Mouse (Mus musculus) layer of hippocampus, adult 8-10 months (tissue): ENCODE measurements around the gene Lsm2. TPM values are rescaled to one million over a fixed set of nuclear protein-coding genes. Genes with fewer than 3 reads are reported as not detected.
"Not testable (repeated sequence)": the region's sequence is repeated elsewhere in the genome, so short reads cannot be mapped to it uniquely, and the experiment has no call there.

Experiments
- DNase-seq, 2 experiments: peaks; one replicate each; pipeline ENCODE4 v3.0.0; 2022; ENCODE audit warnings: low spot score in 2 of 2
- total RNA-seq, 4 experiments: library from RNA; stranded (reverse); gene quantifications; 2 replicates each; pipeline ENCODE4 v1.2.4; 2022

Gene Lsm2
- 10 to 100 TPM; 13.1 to 19.1 (median 16.9) TPM for total RNA-seq

DNA sequence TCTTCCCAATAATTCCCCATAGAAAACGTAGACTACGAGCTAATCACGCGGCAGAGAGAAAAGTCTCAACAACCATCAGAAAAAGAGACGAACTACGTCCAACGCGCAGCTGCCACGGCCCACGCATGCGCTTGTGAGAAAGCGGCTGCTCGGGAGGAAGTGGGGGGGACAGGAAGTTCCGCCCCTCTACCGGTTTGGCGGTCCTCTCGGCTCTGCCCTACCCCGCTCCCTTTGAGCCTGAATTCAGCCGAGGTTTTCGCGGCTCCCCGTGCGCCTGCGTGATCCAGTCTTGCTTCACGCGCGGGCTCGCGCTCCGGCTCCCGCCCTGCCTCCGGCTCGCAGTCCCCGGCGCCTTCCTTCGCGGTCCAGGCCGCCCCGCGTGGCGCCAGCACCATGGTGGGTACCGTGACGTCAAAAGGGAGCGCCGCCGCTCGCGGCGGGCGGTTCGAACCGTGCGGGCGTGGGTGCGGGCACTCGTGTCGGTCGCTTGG, at the start of gene Lsm2:
Gene Lsm2, plus strand, starts transcription at position 173 of the 491 bp plus-strand sequence.
- peak; percentile 89 to 91 for DNase-seq

DNA sequence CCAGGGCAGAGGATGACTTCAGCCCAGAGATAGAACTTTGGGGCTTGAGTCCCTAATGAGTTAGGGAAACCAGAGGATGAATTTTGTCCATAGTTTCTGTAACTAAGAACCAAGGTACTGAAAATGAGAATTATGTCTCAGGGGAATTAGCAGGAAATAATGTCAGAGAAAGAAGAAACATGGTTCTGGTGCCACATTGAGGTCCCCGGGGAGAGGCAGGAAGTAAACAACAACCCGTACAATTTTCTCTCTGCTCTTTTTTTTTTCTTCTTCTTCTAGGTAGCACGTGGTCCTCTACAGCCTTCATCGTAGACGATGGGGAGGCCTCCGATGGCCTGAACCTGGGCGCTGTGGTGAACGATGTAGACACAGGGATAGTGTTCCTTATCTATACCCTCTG, 49.4 kb upstream of the Lsm2 start:
- DNase-seq, result no peak

DNA sequence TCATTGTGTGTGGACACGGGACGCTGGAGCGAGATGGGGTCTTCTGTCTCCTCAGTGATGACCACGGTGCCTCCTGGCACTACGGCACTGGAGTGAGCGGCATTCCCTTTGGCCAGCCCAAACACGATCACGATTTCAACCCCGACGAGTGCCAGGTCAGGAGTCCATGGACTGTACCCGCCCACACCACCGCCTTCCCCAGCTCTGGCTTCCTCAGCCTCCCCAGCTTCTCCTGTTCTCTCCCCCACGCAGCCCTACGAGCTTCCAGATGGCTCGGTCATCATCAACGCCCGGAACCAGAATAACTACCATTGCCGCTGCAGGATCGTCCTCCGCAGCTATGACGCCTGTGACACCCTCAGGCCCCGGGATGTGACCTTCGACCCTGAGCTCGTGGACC, 47.6 kb upstream of the Lsm2 start:
- no peak for DNase-seq

DNA sequence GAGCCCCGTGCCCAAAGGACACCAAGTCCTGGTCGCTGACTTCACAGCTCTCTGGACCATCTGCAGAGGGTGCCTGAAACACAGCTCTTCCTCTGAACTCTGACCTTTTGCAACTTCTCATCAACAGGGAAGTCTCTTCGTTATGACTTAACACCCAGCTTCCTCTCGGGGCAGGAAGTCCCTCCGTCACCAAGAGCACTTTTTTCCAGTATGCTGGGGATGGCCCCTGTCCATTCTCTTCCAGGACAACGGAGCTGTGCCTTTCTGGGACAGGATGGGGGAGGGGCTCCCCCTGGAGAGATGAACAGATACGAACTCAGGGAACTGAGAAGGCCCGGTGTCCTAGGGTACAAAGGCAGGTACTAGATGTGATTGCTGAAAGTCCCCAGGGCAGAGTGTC, 46.8 kb upstream of the Lsm2 start:
- DNase-seq, result no peak

DNA sequence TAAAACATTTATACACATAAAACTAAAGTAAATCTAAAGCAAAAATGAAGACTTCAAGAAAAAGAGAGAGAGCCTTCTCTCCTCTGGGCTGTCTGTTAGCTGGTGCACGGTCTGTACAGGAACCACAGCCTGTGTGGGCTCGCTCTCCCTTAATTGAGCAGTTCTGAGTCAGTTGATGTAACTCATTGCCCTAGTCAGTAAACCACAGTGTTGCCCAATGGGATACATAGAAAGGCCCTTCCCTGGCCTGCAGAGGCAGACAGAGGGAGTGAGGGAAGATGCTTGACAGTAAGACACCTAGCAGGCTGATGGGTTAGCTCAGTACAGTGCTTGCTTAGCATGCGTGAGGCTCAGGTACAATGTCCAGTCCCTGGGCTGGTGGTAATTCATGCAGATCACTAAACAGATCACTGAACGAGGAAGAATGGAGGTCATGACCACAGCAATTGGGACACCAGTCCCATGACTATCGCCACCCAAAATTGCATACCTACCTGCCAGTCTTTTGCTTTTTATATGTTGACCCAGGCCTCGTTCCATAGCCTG, 43.6 kb upstream of the Lsm2 start:
- no peak for DNase-seq

DNA sequence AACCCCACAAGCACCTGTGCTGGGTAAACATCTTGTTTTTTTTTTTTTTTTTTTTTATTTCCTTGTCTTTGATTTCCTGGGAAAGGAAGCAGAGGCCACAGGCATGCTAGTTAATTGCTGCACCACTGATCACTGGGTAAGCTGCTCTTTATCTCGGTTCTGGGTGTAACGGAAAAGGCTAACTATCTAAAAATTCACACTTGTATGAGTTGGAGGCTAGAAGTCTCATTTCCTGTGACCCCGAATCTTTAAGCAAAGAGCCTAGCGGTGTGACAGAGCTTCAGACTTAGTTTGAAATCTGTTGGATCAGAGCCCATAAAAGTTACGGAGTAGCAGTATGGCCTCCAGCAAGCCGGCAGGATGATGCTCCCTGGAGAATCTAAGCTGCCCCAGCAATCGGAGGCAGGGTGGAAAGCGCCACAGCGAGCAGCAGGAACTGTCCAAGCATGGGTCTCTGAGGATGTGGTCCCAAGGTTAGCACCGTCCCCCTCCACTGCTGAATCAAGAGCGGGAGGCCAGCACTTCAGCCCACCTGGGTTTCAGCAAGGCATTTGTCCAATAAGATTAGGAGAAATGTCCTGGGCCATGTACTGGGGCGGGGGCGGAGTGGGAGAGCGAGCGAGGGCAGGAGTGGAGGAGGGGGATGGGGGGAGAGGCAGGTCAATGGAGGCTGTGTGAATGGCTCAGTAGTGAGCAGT, 40.2 kb upstream of the Lsm2 start:
- DNase-seq, result no peak

DNA sequence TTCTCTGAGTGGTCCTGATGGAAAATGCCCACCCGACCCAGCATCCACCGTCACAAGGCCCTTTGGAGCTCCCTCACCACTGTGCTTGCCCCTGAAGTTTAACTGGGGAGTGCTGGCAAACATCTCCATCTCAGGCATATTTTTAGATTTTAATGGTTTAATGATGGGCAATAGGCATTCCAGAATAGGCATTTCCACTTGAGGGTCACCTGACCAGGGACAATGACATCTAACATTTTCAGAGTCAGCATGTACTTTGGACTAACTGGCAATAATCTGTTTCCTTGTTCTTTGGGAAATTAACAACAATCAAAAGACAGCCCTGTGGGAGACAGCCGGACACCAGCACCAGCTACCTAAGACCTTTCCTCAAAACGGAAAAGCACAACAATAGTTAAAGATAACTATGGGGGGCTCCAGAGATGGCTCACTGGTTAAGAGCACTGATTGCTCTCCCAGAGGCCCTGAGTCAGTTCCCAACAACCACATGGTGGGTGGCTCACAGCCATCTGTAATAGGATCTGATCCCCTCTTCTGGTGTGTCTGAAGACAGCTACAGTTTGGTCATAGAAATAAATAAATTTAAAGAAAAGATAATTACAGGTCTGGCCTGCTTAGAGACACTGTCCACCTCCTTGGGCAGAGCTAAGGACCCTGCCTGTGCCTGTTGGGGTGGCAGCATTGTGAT, 38.4 kb upstream of the Lsm2 start:
- no peak for DNase-seq

DNA sequence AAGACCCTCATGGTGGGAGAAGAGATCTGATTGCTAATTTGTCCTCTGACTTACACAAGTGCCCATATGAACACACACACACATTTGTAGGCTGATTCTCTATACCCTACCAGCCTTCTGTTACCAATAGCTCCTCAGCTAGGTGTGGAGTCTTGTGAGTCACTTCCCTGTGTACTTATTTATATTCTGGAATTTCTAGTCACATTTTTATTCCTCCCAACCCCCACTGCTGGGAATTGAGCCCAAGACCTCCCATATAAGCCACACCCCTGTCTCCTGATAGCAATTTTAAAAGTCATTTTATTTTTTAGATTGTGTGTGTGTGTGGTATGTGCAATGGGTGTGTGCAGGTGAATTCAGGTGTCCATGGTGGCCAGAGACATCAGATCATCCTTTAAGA, 37.3 kb upstream of the Lsm2 start:
- no peak for DNase-seq

DNA sequence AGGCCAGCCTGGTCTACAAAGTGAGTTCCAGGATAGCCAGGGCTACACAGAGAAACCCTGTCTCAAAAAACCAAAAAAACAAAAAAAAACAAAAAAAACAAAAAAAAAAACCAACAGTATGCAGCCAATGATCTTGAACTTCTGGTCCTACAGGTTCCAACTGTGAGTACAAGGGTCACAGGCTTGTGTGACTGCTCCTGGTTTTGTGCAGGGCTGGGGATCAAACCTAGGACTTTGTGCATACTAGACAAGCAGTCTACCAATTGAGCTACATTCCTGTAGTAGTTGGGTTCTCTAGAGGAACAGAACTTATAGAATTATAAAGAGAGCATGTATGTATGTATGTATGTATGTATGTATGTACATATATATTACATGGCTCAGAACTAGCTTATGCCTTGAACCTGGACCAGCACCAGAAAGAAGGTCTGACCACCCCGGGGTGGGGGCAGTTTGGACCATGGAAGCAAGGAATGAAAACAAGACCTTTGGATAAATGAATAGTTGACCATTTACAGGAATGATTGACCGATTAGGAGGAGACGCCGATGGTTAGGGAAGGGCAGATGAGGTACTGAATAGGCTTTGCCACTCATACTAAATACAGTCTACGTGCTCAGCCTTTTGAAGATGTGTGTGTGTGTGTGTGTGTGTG, 35.0 kb upstream of the Lsm2 start:
- no peak for DNase-seq

DNA sequence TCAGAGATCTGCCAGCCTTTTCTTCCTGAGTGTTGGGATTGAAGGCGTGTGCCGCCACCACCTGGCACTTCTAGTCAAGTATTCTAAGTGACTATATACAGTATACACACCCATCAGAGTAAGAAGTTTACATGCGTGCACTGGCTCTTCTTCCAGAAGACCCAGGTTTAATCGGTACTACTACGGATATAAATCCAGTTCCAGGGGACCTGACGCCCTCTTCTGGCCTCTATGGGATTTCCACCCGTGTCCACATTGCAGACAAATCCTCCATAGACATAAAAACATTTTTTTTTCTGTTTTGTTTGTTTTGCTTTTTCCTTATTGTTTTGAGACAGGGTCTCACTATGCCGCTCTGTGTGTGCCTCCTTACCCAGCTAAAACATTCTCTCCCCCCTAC, 34.1 kb upstream of the Lsm2 start:
- DNase-seq, result no peak

DNA sequence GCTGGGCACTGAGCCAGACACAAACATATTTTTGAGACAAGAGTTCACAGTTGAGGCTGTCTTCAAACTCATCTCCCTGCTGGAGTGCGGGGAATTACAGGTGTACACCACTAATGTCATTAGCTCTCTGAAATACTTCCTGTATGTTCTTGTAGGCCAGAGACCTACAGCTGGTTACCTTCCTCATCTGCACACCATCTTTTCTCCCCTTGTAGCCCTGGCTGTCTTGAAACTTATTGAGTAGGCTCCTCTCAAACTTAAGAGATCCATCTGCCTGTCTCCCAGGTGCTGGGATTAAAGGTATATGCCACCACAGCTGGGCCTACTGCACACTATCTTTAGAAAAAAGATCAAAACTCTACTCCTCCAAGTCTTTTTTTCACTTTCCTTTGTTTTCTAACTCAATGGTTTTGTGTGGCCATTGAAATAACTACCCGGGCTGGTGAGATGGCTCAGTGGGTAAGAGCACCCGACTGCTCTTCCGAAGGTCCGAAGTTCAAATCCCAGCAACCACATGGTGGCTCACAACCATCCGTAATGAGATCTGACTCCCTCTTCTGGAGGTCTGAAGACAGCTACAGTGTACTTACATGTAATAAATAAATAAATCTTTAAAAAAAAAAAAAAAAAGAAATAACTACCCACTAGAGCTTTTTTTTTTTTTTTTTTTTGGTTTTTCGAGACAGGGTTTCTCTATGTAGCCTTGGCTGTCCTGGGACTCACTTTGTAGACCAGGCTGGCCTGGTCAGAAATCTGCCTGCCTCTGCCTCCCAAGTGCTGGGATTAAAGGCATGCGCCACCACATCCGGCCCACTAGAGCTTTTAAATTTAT, 32.7 kb upstream of the Lsm2 start:
- DNase-seq, result not testable (repeated sequence)

DNA sequence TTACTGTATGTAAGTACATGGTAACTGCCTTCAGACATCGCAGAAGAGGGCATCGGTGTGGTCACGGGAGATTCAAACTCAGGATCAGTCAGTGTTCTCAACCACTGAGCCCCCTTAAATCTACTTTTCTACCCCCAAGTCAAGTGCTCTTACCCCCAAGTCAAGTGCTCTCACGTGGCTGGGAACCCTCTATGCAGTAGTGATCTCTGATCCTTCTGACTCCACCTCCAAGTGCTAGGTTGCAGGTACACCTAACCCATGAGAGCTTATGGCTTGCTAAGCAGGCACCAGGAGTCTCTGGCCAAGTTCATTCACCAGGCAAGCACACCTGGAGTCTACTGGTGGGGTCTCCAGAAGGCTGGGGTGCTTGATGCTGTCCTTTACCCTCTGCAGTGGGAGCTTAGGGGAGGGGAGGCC, 32.1 kb upstream of the Lsm2 start:
- DNase-seq, result no peak

DNA sequence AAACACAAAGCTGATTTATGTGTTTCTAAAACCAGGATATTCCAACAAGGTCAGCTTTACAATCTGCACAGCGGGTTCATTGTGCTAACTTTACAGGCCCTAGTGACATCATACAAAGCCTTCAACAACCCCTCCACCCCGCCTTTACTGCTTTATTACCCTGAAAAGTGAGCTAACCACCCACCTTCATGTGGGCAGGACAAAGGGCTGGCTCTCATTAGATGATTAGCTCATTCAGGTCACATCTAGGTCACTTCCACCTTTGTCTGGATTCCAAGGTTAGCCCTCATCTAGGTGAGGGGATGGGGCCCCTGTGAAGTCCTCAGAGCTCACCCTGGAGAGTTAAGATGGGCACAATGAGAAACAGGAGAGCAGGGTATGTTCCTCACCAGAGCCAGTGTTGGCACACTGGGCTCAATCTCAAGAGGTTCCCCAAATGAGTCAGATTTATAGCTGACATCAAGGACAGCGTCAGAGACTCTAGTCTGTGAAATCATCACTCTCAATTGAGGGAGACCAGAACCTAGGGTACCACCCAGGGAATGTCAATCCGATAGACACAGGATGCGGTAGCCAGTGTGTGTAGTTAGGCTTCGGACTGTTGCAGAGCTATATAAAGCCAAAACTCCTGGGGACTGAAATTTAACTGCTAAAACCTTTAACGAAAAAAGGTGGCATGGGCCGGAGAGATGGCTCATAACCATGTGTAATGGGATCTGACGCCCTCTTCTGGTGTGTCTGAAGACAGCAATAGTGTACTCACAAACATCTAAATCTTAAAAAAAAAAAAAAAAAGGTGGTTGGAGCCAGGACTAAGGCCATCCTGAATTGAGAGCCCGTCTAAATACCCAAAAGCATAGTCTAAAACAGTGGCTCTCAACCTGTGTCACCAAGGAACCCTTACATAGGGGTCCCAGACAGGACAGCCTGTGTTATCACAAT, 30.9 kb upstream of the Lsm2 start:
- no peak for DNase-seq

DNA sequence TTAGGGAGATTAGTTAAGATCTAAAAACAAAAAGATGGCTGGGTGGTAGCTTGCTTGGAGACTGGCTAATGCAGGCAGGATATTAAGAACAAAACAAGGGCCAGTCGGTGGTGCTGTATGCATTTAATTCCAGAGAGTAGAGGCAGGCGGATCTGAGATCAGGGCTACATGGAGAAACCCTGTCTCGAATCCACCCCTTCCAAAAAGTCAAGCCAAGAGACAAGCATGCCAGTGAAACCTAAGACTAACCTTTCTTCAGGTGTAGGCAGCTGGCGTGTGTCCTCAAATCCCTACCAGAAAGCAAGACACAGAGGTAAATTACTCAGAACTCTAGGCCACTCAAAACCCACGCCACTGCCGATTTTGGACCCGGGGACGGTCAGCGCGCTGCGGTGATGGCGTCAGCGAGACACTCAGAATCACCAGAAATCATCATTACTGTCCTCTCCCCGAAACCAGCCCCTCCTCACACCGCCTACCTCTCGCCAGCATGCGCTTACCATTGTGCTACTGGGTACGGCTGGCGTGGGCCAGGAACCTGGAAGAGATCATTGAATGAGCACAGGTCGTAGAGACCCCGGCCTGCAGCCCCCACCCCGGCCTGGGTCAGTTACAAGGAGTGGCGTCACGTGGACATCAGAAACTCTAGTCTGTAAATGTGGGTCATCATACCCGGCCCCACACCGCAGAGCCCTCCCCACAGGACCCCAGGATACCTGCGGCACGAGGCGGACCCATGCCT, 29.9 kb upstream of the Lsm2 start:
- peak in 1 of 2 experiments; percentile 51 for DNase-seq

DNA sequence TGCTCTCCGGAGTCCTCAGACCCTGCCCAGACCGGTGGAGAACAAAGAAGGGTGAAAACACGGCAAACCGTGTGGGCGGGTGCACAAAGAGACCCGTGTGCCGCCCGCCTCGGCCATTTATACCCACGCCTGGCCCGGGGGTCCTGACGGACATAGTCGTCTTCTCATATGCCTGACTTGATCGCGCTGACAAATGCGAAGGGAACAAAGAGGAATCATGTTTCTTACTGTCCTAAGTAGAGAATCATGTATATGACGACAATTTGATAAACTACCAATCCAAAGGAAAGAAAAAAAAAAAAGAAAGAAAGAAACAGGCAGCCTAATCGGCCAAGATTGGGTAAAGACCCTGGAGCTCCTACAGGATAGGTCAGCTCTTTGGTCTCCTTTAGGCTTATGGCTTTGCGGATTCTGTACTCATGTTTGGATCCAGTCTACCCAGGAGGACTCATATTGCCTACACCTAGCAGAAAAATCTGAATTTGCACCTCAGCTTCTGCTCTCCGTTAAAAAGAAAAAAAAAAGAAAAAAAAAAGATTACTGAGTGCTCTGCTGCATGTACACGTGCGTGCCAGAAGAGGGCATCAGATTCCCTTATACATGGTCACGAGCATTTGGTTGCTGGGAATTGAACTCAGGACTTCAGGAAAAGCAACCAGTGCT, 29.2 kb upstream of the Lsm2 start:
- DNase-seq, result peak in 1 of 2 experiments; percentile 79

DNA sequence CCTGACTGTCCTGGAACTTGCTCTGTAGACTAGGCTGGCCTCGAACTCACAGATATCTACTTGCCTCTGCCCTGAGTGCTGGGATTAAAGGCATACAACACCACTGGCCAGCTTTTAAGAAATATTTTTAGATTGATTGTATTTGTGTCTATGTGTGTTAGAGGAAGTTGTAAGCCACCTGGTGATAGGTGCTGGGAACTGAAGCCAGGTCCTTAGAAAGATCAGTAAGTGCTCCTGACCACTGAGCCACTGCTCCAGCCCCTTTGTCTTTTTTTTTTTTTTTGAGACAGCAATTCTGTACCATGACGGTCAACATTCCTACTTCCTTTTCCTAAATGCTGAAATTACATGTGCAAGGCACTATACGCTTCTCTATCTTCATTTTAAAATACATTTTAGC, 28.4 kb upstream of the Lsm2 start:
- DNase-seq, result no peak

DNA sequence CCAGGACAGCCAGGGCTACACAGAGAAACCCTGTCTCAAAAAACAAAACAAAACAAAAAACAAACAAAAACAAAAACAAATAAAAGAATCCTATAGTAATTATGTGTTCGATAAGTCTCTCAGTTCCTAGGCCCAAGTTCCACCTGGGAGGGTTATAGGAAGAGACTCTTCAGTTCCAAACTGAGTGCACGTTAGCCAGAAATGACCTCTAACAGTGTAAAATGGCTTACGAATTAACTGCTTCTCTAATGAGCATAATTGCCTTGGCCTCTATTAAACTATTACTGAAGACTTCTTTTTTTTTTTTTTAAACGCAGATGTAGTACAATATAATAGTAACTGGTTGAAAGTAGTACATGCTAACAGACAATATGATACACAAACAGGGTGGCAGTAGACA, 27.8 kb upstream of the Lsm2 start:
- no peak for DNase-seq

DNA sequence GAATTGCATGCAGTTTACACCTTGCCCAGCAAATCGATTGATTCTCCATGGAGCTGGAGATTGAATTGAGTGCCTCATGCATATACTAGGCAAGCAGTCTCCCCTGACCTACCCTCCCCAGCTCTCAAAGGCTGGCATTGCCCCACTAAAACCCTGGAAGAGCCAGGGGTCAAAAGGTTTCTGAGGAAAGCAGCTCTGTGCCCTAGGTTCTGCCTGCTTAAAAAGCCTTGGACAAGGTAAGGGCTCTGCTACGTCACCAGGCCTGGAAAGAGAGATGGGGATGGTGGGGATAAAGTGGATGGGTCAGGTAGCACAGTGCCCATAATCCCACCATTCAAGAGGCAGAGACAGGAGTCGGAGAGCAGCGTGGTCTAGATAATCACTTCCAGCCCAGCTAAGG, 26.8 kb upstream of the Lsm2 start:
- DNase-seq, result no peak

DNA sequence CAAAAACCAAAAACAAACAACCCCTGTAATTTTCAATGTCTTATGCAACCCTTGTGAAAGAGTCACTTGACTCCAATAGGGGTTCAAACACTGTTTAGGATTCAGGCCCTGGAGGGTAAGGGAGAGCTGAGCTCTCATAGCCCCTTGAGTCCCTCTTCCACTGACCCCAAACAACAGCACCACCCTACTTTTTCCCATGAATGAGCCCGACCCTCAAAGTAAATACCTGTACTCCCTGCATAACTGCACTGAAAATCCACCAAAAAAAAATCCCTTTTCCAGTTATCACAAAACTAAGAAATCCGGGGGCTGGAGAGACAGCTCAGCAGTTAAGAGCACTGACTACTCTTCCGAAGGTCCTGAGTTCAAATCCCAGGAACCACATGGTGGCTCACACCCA, 25.8 kb upstream of the Lsm2 start:
- no peak for DNase-seq
